Mouse (Mus musculus) WW6 (cell line): Measurements from ENCODE around the gene Myadm.
"Not testable (repeated sequence)": the region's sequence is repeated elsewhere in the genome, so short reads cannot be mapped to it uniquely, and the experiment has no call there.

Experiments used
- DNase-seq: peaks from one replicate; pipeline ENCODE4 v3.0.0-alpha.2; 2013; ENCODE audit warnings: low read depth, low spot score

Gene Myadm

DNA sequence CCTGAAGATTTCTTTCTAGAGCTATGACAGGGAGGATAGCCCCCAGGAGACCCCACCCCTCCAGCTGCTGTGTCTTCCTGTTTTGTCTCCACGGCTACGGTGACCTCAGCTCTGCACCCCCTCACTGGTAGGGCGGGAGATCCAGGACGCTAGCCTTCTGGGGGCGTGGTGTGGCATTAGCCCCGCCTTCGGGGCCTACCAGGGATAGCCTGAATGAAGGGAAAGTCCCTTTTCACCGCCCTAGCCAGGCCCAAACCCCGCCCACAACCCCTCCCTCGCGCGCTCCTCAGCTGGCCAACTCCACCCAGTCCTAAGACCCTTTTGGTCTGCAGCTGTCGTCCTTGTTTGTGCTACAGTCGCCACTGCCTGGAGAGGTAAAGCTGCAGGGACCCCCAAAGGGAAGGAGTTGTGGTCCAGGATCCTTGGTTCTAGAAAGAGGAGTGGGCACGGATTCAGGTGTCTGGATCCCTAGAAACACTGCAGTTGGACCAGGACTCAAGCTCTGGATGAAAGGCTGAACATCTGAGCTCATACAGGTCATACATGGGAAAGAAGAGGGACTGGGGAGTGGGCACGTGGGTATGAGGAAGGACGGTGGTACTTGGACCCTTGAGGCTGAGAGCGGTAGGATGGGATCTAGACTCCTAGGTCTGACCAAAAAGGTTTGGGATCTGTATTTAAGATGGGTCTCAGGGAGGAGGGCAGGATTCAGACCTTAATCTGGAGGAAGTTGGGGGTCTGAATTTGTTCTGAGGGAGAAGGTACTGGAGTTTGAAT, 1.6 kb downstream of the Myadm start:
- DNase-seq = peak; percentile 88

GRCm38 (mm10) chr7:3291197-3291596, 2.3 kb downstream of the Myadm start:
- no peak for DNase-seq

DNA sequence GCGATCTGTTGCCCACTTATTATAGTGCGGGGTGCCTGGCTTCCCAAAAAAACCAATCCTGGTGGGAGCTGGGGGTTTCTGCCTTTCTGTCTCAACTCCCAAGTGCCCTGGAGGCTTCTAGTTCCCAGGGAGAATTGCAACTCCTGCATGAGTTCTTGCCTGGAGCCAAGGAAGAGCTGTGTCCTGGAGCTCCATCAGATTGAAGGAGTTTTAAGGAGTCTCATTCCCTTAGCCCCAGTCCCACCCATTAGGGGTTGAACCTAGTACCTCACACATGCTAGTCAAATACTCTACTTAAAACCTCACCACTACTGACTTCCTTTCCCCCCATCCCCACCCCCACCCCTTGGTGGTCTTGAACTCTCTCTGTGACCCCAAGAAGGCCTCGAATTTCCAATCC, 2.9 kb downstream of the Myadm start:
- no peak for DNase-seq

DNA sequence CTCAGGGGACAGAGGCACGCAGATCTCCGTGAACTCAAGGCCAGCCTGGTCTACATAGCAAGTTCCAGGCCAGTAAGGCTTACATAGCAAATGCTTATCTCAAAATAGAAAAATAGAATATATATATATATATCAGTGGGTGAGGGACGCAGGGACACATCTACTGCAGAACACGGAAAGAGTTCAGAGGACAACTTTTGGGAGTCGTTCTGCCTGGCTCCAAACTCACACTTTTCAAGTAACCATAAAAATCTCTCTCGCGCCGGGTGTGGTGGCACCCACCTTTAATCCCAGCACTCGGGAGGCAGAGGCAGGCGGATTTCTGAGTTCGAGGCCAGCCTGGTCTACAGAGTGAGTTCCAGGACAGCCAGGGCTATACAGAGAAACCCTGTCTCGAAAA, 3.4 kb downstream of the Myadm start:
- DNase-seq = not testable (repeated sequence)

GRCm38 (mm10) chr7:3292791-3293190, 3.9 kb downstream of the Myadm start:
- DNase-seq = peak; percentile 86

DNA sequence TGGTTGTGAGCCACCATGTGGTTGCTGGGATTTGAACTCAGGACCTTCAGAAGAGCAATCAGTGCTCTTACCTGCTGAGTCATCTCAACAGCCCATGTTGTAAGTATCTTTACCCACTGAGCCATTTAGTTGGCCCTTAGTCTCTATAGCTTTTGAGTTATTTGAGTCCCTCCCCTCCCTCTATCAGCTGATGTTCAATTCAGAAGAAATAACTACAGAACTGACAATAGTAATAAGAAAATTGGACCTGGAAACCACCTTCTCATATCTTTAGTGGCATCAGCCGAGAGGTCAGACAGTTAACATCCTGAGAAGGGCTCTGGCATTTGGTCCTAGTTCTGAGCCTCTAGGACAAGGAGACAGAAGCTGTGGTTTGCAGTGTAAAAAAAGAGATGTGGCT, 5.9 kb downstream of the Myadm start:
- no peak for DNase-seq

GRCm38 (mm10) chr7:3295321-3296110, 6.6 kb downstream of the Myadm start:
- DNase-seq = no peak

DNA sequence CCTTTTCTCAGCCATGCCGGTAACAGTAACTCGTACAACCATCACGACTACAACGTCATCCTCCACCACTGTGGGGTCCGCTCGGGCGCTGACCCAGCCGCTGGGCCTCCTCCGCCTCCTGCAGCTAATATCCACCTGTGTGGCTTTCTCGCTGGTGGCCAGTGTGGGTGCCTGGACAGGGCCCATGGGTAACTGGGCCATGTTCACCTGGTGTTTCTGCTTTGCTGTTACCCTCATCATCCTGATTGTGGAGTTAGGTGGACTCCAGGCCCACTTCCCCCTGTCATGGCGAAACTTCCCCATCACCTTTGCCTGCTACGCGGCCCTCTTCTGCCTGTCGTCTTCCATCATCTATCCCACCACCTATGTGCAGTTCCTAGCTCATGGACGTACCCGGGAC, 7.8 kb downstream of the Myadm start:
- DNase-seq = no peak

DNA sequence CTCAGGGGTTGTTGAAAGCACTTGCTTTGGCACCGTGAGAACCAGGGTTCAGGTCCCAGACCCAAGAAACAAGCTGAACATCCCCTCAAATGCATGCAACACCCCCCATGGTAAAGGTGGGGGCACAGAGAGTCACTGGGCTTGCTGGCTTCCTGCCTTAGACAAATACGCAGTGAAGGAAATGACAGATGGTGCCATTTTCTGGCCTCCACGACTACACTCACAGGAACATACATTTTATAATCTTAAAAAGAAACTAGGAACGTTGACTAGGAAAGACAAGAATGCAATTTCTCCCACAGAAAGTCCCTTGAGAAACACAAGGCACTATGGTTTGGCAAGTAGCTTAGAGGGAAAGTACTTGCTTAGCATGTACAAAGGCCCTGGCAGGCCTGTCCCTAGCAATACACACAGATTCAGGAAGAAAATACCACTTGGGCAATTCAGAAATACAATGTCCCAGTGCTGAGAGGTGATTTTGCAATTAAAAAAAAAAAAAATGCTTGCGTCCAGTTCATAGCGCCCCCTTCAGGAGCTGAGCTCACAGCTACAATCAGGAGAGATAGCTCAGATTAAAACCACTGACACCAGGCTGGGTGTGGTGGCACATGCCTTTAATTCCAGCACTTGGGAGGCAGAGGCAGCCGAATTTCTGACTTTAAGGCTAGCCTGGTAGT, 11.2 kb downstream of the Myadm start:
- DNase-seq = no peak

GRCm38 (mm10) chr7:3300891-3301627, 12.2 kb downstream of the Myadm start:
- DNase-seq = no peak

DNA sequence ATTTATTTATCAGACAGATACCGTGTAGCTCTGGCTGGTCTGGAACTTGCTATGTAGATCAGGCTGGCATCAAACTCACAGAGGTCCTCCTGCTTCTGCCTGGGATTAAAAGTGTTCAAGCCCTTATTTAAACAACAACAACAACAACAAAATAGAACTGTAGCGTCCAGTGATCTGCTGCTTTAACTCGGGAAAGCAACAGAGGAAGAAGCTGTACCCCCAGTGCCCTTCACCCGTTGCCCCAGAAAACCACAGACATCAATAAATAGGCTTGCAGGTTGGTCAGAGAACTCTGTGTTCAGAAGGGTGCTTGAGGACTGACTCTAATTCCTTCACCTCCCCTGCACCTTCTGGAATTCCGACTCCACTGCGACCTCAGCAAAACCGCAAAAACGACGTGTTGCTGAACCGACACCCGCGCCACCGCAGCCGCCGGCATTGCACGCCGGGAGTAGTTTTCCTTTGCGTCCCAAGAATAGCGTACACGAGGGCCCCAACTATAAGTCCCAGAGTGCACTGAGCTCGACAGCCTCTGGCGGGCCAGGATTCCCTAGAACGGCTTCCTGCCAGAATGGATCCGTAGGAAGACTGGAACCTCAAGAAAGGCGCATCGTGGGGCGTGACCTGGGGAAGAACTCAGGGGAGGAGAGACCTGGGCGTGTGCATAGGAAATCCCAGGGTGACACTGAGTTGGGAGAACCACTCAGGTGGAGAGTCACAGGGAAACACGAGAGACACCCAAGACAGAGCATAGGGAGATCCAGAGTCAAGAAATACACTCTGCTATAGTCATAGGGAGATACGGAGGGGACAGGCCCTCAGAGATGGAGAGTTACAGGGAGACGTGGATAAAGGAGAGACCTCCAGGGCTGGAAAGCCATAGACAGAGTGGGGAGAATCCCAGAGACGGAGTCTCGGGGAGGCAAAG, 13.0 kb downstream of the Myadm start:
- no peak for DNase-seq

DNA sequence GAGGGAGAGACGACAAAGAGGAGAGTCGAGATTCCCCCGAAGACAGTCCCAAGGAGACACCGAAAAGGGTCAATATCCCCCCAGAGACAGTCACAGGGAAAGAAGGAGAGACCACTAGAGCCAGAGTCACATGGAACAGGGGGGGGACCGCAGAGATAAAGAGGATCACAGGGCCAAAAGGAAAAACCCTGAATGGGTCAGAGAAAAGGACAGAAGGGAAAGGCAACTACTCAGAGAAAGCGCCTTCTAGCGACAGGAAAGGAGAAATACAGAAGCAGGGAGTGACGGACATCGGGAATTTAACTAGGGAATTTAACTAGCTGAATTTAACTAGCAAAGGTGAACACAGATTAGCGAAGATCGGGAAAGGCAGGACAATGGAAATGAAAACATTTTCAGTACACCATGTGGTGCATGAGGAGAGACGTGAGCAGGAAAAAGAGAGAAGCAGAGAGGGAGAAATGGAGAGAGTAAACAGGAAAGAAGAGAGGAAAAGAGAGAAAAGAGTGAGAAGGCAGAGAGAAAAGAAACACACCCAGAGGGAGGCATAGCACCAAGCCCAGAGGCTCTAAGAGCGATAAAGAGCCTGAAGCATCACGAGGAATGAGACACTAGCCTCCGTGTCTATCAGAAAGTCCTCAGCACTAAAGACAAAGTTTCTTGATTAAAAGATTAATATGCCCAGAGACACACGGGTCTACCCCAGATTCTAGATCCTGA, 13.8 kb downstream of the Myadm start:
- no peak for DNase-seq

DNA sequence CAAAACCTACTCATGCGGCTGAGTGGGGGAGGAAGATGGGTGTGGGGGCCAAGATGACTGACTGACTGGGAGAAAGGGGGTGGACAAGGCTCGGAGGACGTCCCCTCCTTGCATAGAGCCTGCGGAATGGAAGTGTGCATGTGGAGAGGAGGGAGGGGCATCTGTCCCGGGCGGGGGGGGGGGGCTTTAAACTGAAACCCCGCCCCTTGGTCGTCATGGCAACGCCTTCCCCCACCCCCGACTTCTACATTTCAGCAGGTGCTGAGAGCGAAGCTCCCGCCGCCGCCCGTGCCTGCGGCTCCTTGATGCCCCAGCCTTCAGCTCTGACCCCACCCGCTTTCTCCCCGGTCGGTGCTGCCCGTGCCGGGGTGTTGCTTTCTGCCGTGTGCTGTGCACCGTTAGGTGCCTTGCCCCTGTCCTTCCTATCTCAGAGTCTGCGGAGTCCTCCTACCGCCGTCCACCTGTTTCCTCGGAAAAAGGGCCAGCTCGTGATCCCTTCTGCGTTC, 14.4 kb downstream of the Myadm start:
- DNase-seq = no peak

- DNase-seq = no peak
These were observed 14.9 kb downstream of the Myadm start for GRCm38 (mm10) chr7:3303789-3304188.

DNA sequence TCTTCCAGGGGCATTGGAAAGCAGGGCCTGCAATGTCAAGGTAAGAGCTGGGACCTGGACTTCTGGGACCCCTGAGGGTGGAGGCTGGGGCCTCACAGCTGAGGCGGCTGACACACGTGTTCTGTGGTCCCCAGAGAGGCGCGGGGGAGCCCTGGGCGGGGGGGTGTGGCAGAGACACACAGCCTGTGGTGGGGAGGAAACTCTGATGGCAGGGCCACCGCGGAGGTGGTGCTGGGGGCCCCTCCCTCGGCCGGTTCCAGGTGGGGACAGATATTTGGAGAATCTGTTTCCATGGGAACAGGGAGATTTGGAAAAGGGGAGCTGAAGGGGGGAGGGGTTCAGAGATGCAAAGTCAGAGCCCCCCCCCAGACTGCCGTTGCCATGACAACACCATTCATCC, 15.4 kb downstream of the Myadm start:
- no peak for DNase-seq

DNA sequence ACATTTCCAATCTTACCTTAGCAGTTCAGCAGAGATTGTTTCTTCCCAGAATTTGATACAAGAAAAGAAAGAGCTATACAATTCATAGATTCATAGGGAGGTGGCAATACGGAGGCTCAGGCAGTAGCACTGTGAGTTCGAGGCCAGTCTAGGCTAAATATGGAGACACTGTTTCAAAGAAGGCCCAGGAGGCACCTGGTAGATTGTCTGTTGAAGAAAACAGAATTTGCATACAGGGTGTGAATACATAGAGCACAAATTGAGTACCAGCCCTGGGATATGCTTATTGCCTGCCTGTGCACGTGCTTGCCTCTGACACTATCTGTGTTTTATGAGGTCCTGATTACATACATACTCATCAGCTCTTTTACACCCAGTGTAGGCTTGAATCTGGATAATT, 17.5 kb downstream of the Myadm start:
- no peak for DNase-seq

- no peak for DNase-seq
These were observed 19.8 kb downstream of the Myadm start for GRCm38 (mm10) chr7:3308646-3309045.

DNA sequence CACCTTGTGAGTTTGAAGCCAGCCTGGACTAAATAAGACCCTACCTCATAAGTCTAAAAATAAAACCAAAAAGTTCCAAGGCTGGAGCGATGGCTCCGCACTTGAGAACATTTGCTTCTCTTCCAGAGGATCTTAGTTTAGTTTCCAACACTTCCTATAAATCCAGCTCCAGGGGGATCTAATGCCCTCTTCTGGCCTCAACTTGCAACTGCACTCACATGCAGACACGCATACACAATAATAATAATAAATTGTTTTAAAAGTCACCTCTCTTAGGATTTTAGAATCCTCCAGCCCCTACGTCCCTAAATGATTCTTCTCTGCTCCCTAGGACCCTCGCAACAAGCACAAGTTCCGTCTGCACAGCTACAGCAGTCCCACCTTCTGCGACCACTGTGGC, 21.4 kb downstream of the Myadm start:
- DNase-seq = no peak

- DNase-seq = no peak
These were observed 24.7 kb downstream of the Myadm start for GRCm38 (mm10) chr7:3313571-3313970.

DNA sequence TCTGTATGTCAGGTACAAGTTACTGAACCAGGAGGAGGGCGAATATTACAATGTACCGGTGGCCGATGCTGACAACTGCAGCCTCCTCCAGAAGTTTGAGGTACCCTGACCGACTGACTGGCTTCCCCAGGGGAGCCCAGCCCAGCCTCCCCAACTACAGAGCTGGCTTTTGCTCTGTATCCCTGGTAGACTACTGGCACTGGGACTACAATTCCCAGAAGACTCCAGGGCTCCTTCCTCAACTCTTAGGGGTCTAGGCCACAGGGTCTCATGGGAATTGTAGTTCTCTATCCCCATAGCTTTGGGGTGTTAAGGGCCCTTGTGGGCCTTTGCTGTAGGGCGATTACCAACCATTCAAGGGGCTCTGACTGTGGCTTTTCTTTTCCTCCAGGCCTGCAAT, 25.2 kb downstream of the Myadm start:
- no peak for DNase-seq
